In the genomic region with DNA sequence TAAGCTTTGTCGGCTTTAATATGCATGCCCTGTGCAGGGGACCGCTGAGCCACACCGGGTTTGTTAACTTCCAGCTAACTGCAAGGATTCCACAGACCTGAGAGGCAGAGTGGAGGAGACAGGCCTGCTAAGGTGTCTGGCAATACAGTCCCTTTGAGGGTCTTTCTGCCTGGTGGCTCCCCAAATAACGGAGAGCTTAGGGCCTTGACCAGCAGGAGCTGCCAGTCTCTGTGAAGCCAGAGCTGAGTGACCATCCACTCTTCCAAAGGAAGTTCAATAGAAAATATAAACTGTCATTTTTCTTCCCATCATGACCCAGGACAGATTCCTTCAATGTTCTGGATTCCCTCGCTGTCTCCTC, we compare ENCODE assay signal across 10 mouse cellular contexts. TPM values are rescaled to one million over a fixed set of nuclear protein-coding genes. Genes with fewer than 3 reads are reported as not detected.
DNase-seq lines count a peak whose midpoint lies in the region; ATAC-seq and TF ChIP-seq lines count a peak whose summit lies in the region.
"Had no signal": no experiment of that assay in that cellular context is flagged by ENCODE, and none has a peak within 500 bp of the region (broad histone marks: within the 10 kb centered on the region; RNA-seq: fewer than 3 reads in every experiment).

No protein-coding gene starts in this region.

- 14% methylated on average over 5 of the region's 5 CpGs for WGBS in heart, embryonic 11.5 days (ENCODE audit: insufficient replicate concordance)
- 4% methylated on average over 5 of the region's 5 CpGs for WGBS in hindbrain, embryonic 11.5 days
- 33% methylated on average over 5 of the region's 5 CpGs for WGBS in liver, embryonic 13.5 days (ENCODE audit: insufficient replicate concordance)

- peaks cover 29% of the 10 kb centered on the region for H3K27me3 ChIP-seq in heart, embryonic 11.5 days (ENCODE audit: control insufficient read depth, insufficient read depth, low read length)
- H3K27me3 ChIP-seq in MEL (ENCODE audit: control insufficient read depth in 1 of 2, insufficient read depth in 2 of 2, low read length in 2 of 2), result no peaks in the 10 kb centered on the region; a peak in 1 of 4 replicates
- peaks cover 38% of the 10 kb centered on the region for H3K27me3 ChIP-seq in hindbrain, embryonic 11.5 days (ENCODE audit: control insufficient read depth, insufficient read depth, low read length)
- H3K27me3 ChIP-seq in liver, embryonic 13.5 days, result peaks cover 58% of the 10 kb centered on the region

- TF ChIP-seq POLR2A in MEL (IDR thresholded peaks at IDR 0.05; ENCODE audit: control insufficient read depth in 1 of 2, insufficient read depth in 1 of 2, low read depth in 1 of 2, low read length in 2 of 2, poor library complexity in 1 of 2), result no peak

- ATAC-seq in heart, embryonic 11.5 days (replicated peaks; ENCODE audit: insufficient number of reproducible peaks, low FRiP score, low TSS enrichment), result no peak
- no peak for ATAC-seq in hindbrain, embryonic 11.5 days (ENCODE audit: low FRiP score)
- no peak for ATAC-seq in liver, embryonic 13.5 days (ENCODE audit: low read depth)
- no peak for ATAC-seq in megakaryocyte progenitor cell, adult 5-6 weeks (replicated peaks; ENCODE audit: poor library complexity)
- ATAC-seq: CD4-positive, CD25-positive, alpha-beta regulatory T cell, adult 4 months had no signal

- H3K9ac ChIP-seq in heart, embryonic 11.5 days (ENCODE audit: low read depth, low read length), result no peak overlapping the region
- peak overlapping the region; percentile 70 for H3K9ac ChIP-seq in MEL (ENCODE audit: control insufficient read depth, low read depth, low read length, poor library complexity, severe bottlenecking)
- no peak overlapping the region for H3K9ac ChIP-seq in hindbrain, embryonic 11.5 days (ENCODE audit: low read depth, low read length)
- H3K9ac ChIP-seq in liver, embryonic 13.5 days, result 0 out of 2 replicates have a peak overlapping the region, but pooled peaks have one; percentile 92

- intact Hi-C loops in heart, postnatal 25 days (cut with DNase I), result loop anchor here (2.0 to 10.0 kb wide), 3 partner anchors 73 to 585 kb away; a partner anchor contains a TSS

- H3K27ac ChIP-seq in heart, embryonic 11.5 days (ENCODE audit: low read depth, low read length), result no peak overlapping the region
- no peak overlapping the region for H3K27ac ChIP-seq in MEL (ENCODE audit: control insufficient read depth, low read depth, low read length)
- H3K27ac ChIP-seq in hindbrain, embryonic 11.5 days (ENCODE audit: low read depth, low read length), result no peak overlapping the region
- no peak overlapping the region for H3K27ac ChIP-seq in liver, embryonic 13.5 days
- H3K27ac ChIP-seq: layer of hippocampus, adult 2 months had no signal

- TF ChIP-seq CTCF in MEL (IDR thresholded peaks at IDR 0.05 in 2 of 3, conservative IDR thresholded peaks at IDR 0.05 in 1 of 3; ENCODE audit: control insufficient read depth in 1 of 3, insufficient read depth in 1 of 3, low read depth in 2 of 3, low read length in 3 of 3, poor library complexity in 1 of 3, severe bottlenecking in 1 of 3), result no peak

- no peak for DNase-seq in heart, postnatal 25 days (ENCODE audit: low spot score)
- no peak for DNase-seq in MEL (ENCODE audit: low read depth, low spot score)
- peak; percentile 14 for DNase-seq in hindbrain, embryonic 11.5 days (ENCODE audit: low spot score)
- DNase-seq in liver, embryonic 13.5 days, result no peak
- no peak for DNase-seq in embryo, embryonic 10.5 days (ENCODE audit: low spot score)
- no peak for DNase-seq in retina, postnatal 1 day

- TF ChIP-seq RAD21 in MEL (IDR thresholded peaks at IDR 0.05; ENCODE audit: low read depth, low read length), result no peak

- peaks cover 16% of the 10 kb centered on the region for H3K79me2 ChIP-seq in MEL (ENCODE audit: control insufficient read depth, insufficient read depth, low read length, poor library complexity)

- H3K4me2 ChIP-seq in heart, embryonic 11.5 days, result peak overlapping the region; percentile 99; the same call in 1 of the 2 replicates
- H3K4me2 ChIP-seq in hindbrain, embryonic 11.5 days (replicated peaks; ENCODE audit: low read depth, low read length), result no peak overlapping the region
- peak overlapping the region; percentile 100 for H3K4me2 ChIP-seq in liver, embryonic 13.5 days

- H3K9me3 ChIP-seq in heart, embryonic 11.5 days (replicated peaks; ENCODE audit: control insufficient read depth, low read length), result no peaks in the 10 kb centered on the region
- H3K9me3 ChIP-seq in MEL (replicated peaks; ENCODE audit: insufficient read depth, low read length), result no peaks in the 10 kb centered on the region
- H3K9me3 ChIP-seq in hindbrain, embryonic 11.5 days (ENCODE audit: control insufficient read depth, low read length), result no peaks in the 10 kb centered on the region
- H3K9me3 ChIP-seq in liver, embryonic 13.5 days (replicated peaks), result no peaks in the 10 kb centered on the region

- H3K36me3 ChIP-seq in heart, embryonic 11.5 days (ENCODE audit: control insufficient read depth, insufficient read depth, low read length), result no peaks in the 10 kb centered on the region
- peaks cover 0 to 5% of the 10 kb centered on the region in 2 experiments; a peak in 1 of 4 replicates for H3K36me3 ChIP-seq in MEL (ENCODE audit: control insufficient read depth in 1 of 2, insufficient read depth in 2 of 2, low read length in 2 of 2)
- no peaks in the 10 kb centered on the region for H3K36me3 ChIP-seq in hindbrain, embryonic 11.5 days (ENCODE audit: control insufficient read depth, insufficient read depth, low read length)
- H3K36me3 ChIP-seq in liver, embryonic 13.5 days, result no peaks in the 10 kb centered on the region

- no peak overlapping the region; the same call in 1 of the 2 replicates for H3K4me3 ChIP-seq in heart, embryonic 11.5 days (ENCODE audit: low read depth, low read length)
- peak overlapping the region; percentile 63 to 69 for H3K4me3 ChIP-seq in MEL (ENCODE audit: control insufficient read depth in 1 of 2, insufficient read depth in 1 of 2, low read depth in 2 of 2, low read length in 2 of 2)
- H3K4me3 ChIP-seq in hindbrain, embryonic 11.5 days (ENCODE audit: low read depth, low read length), result no peak overlapping the region
- H3K4me3 ChIP-seq in liver, embryonic 13.5 days (replicated peaks), result peak overlapping the region; percentile 85; the same call in 1 of the 2 replicates
- H3K4me3 ChIP-seq: layer of hippocampus, adult 2 months had no signal

- no peak for TF ChIP-seq EP300 in MEL (IDR thresholded peaks at IDR 0.05; ENCODE audit: low read depth in 1 of 2, low read length in 2 of 2)

- H3K4me1 ChIP-seq in heart, embryonic 11.5 days (ENCODE audit: control insufficient read depth, insufficient read depth, low read length), result peaks cover 13% of the 10 kb centered on the region; the same call in 1 of the 2 replicates
- H3K4me1 ChIP-seq in MEL (ENCODE audit: control insufficient read depth in 1 of 2, insufficient read depth in 2 of 2, low read length in 2 of 2), result peaks cover 0 to 6% of the 10 kb centered on the region in 2 experiments
- H3K4me1 ChIP-seq in hindbrain, embryonic 11.5 days (replicated peaks; ENCODE audit: control insufficient read depth, insufficient read depth, low read length), result peaks cover 8% of the 10 kb centered on the region
- peaks cover 30% of the 10 kb centered on the region for H3K4me1 ChIP-seq in liver, embryonic 13.5 days (replicated peaks)

TF ChIP-seq in MEL, 35 proteins besides CTCF, POLR2A, EP300 and RAD21:
- TF ChIP-seq ZNF384 (IDR thresholded peaks at IDR 0.05; ENCODE audit: low read depth, low read length) (no peak), MYB (IDR thresholded peaks at IDR 0.05; ENCODE audit: low read depth, low read length) (no peak), RCOR1 (IDR thresholded peaks at IDR 0.05; ENCODE audit: low read depth, low read length) (no peak), POLR2AphosphoS2 (IDR thresholded peaks at IDR 0.05; ENCODE audit: low read length) (no peak), MXI1 (IDR thresholded peaks at IDR 0.05; ENCODE audit: low read depth, low read length) (no peak), NELFE (IDR thresholded peaks at IDR 0.05; ENCODE audit: low read depth, low read length) (no peak), MAFK (IDR thresholded peaks at IDR 0.05; ENCODE audit: borderline replicate concordance, low read depth, low read length) (no peak), GABPA (IDR thresholded peaks at IDR 0.05; ENCODE audit: low read depth, low read length) (no peak), USF1 (IDR thresholded peaks at IDR 0.05; ENCODE audit: low read depth, low read length) (no peak), JUND (IDR thresholded peaks at IDR 0.05; ENCODE audit: low read depth, low read length) (no peak), NRF1 (IDR thresholded peaks at IDR 0.05; ENCODE audit: insufficient read depth, low read depth, low read length, poor library complexity, severe bottlenecking) (no peak), MEF2A (IDR thresholded peaks at IDR 0.05; ENCODE audit: extremely low read depth, insufficient replicate concordance, low read depth, low read length, poor library complexity, severe bottlenecking) (no peak), CHD1 (IDR thresholded peaks at IDR 0.05; ENCODE audit: low read depth, low read length) (no peak), SMC3 (IDR thresholded peaks at IDR 0.05; ENCODE audit: low read depth, low read length) (no peak), GATA1 (IDR thresholded peaks at IDR 0.05; ENCODE audit: low read depth, low read length) (no peak)

RNA-seq across cellular contexts. Expression of a gene that starts 4.0 kb away (rescaled TPM):
- polyA plus RNA-seq in heart, embryonic 11.5 days (2014; fragmentation: Nextera tagmentation; extraction: Ambion mirVana), result 7.4 and 11.8 TPM in 2 replicates
- 10 to 100 TPM; 12.4 to 14.9 TPM for total RNA-seq in heart, postnatal 25 days (2021)
- 7.5 and 9.4 TPM in 2 replicates for total RNA-seq in MEL (2012; rRNA removed)
- 10 to 100 TPM; 23.4 to 79.0 TPM for polyA plus RNA-seq in MEL (2012; ENCODE audit: insufficient read depth in 1 of 2, insufficient read length in 2 of 2, low read depth in 1 of 2, low replicate concordance in 2 of 2, missing spikeins in 1 of 2)
- polyA plus RNA-seq in hindbrain, embryonic 11.5 days (2014; fragmentation: Nextera tagmentation; extraction: Ambion mirVana), result 19.5 and 28.4 TPM in 2 replicates
- 3.4 and 4.1 TPM in 2 replicates for polyA plus RNA-seq in liver, embryonic 13.5 days (2015; fragmentation: Nextera tagmentation; extraction: Ambion mirVana)
- total RNA-seq in megakaryocyte progenitor cell, adult 5-6 weeks (2015), result 8.6 and 11.6 TPM in 2 replicates
- 6.5 TPM in 2 replicates for total RNA-seq in megakaryocyte progenitor cell, adult 5-6 weeks (2017)

Comparison
In these comparisons a context has a peak if more than half of its experiments do, and no peak if none do; other contexts are left out.
1. H3K4me3 ChIP-seq: peak in MEL (2 of 2) and liver, embryonic 13.5 days (single experiment); none in heart, embryonic 11.5 days (single experiment) and hindbrain, embryonic 11.5 days (single experiment).
2. H3K9ac ChIP-seq: peak in MEL (single experiment) and liver, embryonic 13.5 days (single experiment); none in heart, embryonic 11.5 days (single experiment) and hindbrain, embryonic 11.5 days (single experiment).